Mouse (Mus musculus) liver, embryonic 13.5 days (tissue): ENCODE data around the gene Mrrf. TPM values are rescaled to one million over a fixed set of nuclear protein-coding genes. Genes with fewer than 3 reads are reported as not detected.

ENCODE experiments used
- ATAC-seq: fragments of 200-750 bp; cut with Nextera tagmentation; 2 replicates; pipeline ENCODE4 v1.8.0; 2017; ENCODE audit warnings: low read depth, mild to moderate bottlenecking, moderate number of reproducible peaks, moderate library complexity
- DNase-seq: peaks from one replicate; pipeline ENCODE4 v3.0.0; 2022
- H3K27ac ChIP-seq: fragments of 300-500 bp; sonication (generic); 2 replicates; pipeline ENCODE4 v1.5.1; 2015; ENCODE audit warnings: moderate library complexity, mild to moderate bottlenecking, inconsistent platforms
- H3K27me3 ChIP-seq: fragments of 300-500 bp; sonication (generic); 2 replicates; pipeline ENCODE4 v1.6.1; 2015; ENCODE audit warnings: mild to moderate bottlenecking, inconsistent platforms
- H3K36me3 ChIP-seq: fragments of 300-500 bp; sonication (generic); 2 replicates; pipeline ENCODE4 v1.6.1; 2015; ENCODE audit warnings: mild to moderate bottlenecking, inconsistent platforms
- H3K4me1 ChIP-seq: fragments of 300-500 bp; sonication (generic); replicated peaks from 2 replicates; pipeline ENCODE4 v1.6.1; 2015; ENCODE audit warnings: inconsistent platforms
- H3K4me2 ChIP-seq: fragments of 300-500 bp; sonication (generic); 2 replicates; pipeline ENCODE4 v1.6.1; 2015; ENCODE audit warnings: inconsistent platforms, mild to moderate bottlenecking, moderate library complexity
- H3K4me3 ChIP-seq: fragments of 300-500 bp; sonication (generic); replicated peaks from 2 replicates; pipeline ENCODE4 v1.5.1; 2015; ENCODE audit warnings: mild to moderate bottlenecking, inconsistent platforms
- H3K9ac ChIP-seq: fragments of 300-500 bp; sonication (generic); 2 replicates; pipeline ENCODE4 v1.6.1; 2015; ENCODE audit warnings: mild to moderate bottlenecking, inconsistent platforms
- H3K9me3 ChIP-seq: fragments of 300-500 bp; sonication (generic); replicated peaks from 2 replicates; pipeline ENCODE4 v1.6.1; 2016; ENCODE audit warnings: inconsistent platforms
- WGBS: fragments of 180-500 bp; shearing (Covaris S2); methylation state at CpG from one replicate; pipeline ENCODE4 v1.1.7; 2015; ENCODE audit not compliant: insufficient replicate concordance; 5-methylcytosine and 5-hydroxymethylcytosine counted together
- polyA plus RNA-seq: library from polyadenylated mRNA; unstranded; fragments of >200 nt; fragmentation: Nextera tagmentation; extraction: Ambion mirVana; gene quantifications from 2 replicates; pipeline ENCODE4 v1.2.1, GENCODE M21; 2015

The Mrrf gene
- polyA plus RNA-seq, 1 experiment from 2014 or later = 21.5 TPM

- H3K4me2 ChIP-seq = peak overlapping the region; percentile 12
- no peaks in the 10 kb centered on the region for H3K9me3 ChIP-seq
- H3K27me3 ChIP-seq = peaks cover 14% of the 10 kb centered on the region
- H3K36me3 ChIP-seq = no peaks in the 10 kb centered on the region
- DNase-seq (no peak), ATAC-seq (peak; percentile 20; the same call in 1 of the 2 replicates)
- no peak overlapping the region for H3K9ac ChIP-seq
- peaks cover 20% of the 10 kb centered on the region for H3K4me1 ChIP-seq
- H3K27ac ChIP-seq = peak overlapping the region; percentile 65
- WGBS = 28% methylated on average over 4 of the region's 4 CpGs
- H3K4me3 ChIP-seq = no peak overlapping the region
These were observed 80.9 kb downstream of the Mrrf start for GRCm38 (mm10) chr2:36216953-36217573.

GRCm38 (mm10) chr2:36217692-36218233 lies 81.6 kb downstream of the Mrrf start:
- DNase-seq (no peak), ATAC-seq (no peak)
- H3K9ac ChIP-seq = no peak overlapping the region
- no peak overlapping the region for H3K4me3 ChIP-seq
- peaks cover 20% of the 10 kb centered on the region for H3K4me1 ChIP-seq
- 21% methylated on average over 5 of the region's 5 CpGs for WGBS
- peaks cover 7% of the 10 kb centered on the region for H3K27me3 ChIP-seq
- H3K4me2 ChIP-seq = peak overlapping the region; percentile 12; the same call in 1 of the 2 replicates
- H3K27ac ChIP-seq = peak overlapping the region; percentile 65
- no peaks in the 10 kb centered on the region for H3K9me3 ChIP-seq
- no peaks in the 10 kb centered on the region for H3K36me3 ChIP-seq

DNA sequence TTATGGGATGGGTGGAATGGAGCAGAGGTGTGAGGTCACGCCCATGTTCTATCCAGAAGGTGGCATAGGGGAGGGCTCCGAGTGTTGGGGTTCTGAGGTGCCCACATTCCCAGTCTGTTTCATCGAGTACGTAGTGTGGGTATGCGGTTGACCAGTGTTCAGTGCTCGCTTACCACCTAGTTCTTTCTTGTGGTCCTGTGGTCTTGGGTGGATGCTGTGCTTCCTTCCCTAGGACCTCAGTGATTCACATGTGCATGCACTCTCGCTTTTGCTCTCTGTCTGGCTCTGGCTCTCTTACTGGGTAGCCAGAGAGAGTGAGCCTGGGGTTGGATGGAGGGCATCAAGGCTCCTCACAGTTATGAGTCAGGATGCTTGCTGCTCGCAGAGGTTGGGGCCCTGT lies 83.9 kb downstream of the Mrrf start:
- Histone ChIP-seq H3K4me3 (no peak overlapping the region), H3K9me3 (no peaks in the 10 kb centered on the region), H3K36me3 (no peaks in the 10 kb centered on the region), H3K4me1 (peaks cover 8% of the 10 kb centered on the region), H3K4me2 (no peak overlapping the region), H3K27me3 (no peaks in the 10 kb centered on the region), H3K27ac (no peak overlapping the region), H3K9ac (no peak overlapping the region)
- DNase-seq (no peak), ATAC-seq (no peak)
- 66% methylated on average over 8 of the region's 8 CpGs for WGBS

DNA sequence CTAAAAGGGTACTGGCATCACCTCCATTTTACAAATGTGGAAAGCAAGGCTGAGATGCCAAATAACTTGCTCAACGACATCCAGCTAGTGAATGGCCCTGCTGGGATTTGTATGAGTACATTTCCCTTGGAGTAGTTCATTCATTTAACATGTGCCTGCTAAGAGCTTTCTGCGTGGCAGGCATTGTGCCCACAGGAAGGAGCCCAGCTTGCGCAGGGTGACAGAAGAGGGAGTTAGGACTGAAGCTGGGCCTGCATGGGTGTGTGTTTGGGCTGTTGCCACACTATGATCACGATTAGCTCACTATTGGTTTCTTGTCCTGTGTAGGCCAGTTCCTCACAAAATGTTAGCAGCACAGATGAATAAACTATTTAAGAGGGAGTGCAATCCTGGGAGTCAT lies 84.7 kb downstream of the Mrrf start:
- Histone ChIP-seq H3K4me2 (no peak overlapping the region), H3K9me3 (no peaks in the 10 kb centered on the region), H3K27ac (no peak overlapping the region), H3K4me1 (peaks cover 6% of the 10 kb centered on the region), H3K9ac (no peak overlapping the region), H3K4me3 (no peak overlapping the region), H3K27me3 (no peaks in the 10 kb centered on the region), H3K36me3 (no peaks in the 10 kb centered on the region)
- no peak for ATAC-seq
- DNase-seq = no peak
- 64% methylated on average over 4 of the region's 4 CpGs for WGBS

GRCm38 (mm10) chr2:36222168-36222848 lies 86.1 kb downstream of the Mrrf start:
- Histone ChIP-seq H3K36me3 (no peaks in the 10 kb centered on the region), H3K9ac (no peak overlapping the region), H3K27ac (no peak overlapping the region), H3K27me3 (no peaks in the 10 kb centered on the region), H3K4me3 (no peak overlapping the region), H3K4me1 (no peaks in the 10 kb centered on the region; the same call in 1 of the 2 replicates), H3K9me3 (no peaks in the 10 kb centered on the region), H3K4me2 (no peak overlapping the region)
- DNase-seq (no peak), ATAC-seq (no peak)
- WGBS = 49% methylated on average over 7 of the region's 7 CpGs

GRCm38 (mm10) chr2:36223436-36223835 lies 87.2 kb downstream of the Mrrf start:
- H3K36me3 ChIP-seq = no peaks in the 10 kb centered on the region

GRCm38 (mm10) chr2:36224153-36224552 lies 88.0 kb downstream of the Mrrf start:
- Histone ChIP-seq H3K4me1 (no peaks in the 10 kb centered on the region; the same call in 1 of the 2 replicates), H3K27me3 (peaks cover 3% of the 10 kb centered on the region; the same call in 1 of the 2 replicates), H3K4me3 (no peak overlapping the region), H3K27ac (no peak overlapping the region), H3K9ac (no peak overlapping the region), H3K36me3 (no peaks in the 10 kb centered on the region), H3K9me3 (no peaks in the 10 kb centered on the region), H3K4me2 (no peak overlapping the region)
- DNase-seq (no peak), ATAC-seq (no peak)
- WGBS = 74% methylated on average over 7 of the region's 7 CpGs

More at GRCm38 (mm10) chr2:36223436-36223835, 87.2 kb downstream of the Mrrf start:
- H3K4me3 ChIP-seq = no peak overlapping the region
- H3K4me1 ChIP-seq = no peaks in the 10 kb centered on the region; the same call in 1 of the 2 replicates
- H3K4me2 ChIP-seq = no peak overlapping the region
- no peak overlapping the region for H3K27ac ChIP-seq
- DNase-seq (no peak), ATAC-seq (no peak)
- no peaks in the 10 kb centered on the region for H3K9me3 ChIP-seq
- no peak overlapping the region for H3K9ac ChIP-seq
- H3K27me3 ChIP-seq = no peaks in the 10 kb centered on the region

- DNase-seq (no peak), ATAC-seq (no peak)
- H3K27me3 ChIP-seq = peaks cover 5% of the 10 kb centered on the region; the same call in 1 of the 2 replicates
- H3K36me3 ChIP-seq = no peaks in the 10 kb centered on the region
- no peak overlapping the region for H3K4me3 ChIP-seq
- H3K4me1 ChIP-seq = no peaks in the 10 kb centered on the region; the same call in 1 of the 2 replicates
- no peaks in the 10 kb centered on the region for H3K9me3 ChIP-seq
- no peak overlapping the region for H3K9ac ChIP-seq
- H3K27ac ChIP-seq = no peak overlapping the region
- H3K4me2 ChIP-seq = no peak overlapping the region
- WGBS = 25% methylated on average over 2 of the region's 2 CpGs
These were observed 88.4 kb downstream of the Mrrf start for GRCm38 (mm10) chr2:36224599-36224998.

DNA sequence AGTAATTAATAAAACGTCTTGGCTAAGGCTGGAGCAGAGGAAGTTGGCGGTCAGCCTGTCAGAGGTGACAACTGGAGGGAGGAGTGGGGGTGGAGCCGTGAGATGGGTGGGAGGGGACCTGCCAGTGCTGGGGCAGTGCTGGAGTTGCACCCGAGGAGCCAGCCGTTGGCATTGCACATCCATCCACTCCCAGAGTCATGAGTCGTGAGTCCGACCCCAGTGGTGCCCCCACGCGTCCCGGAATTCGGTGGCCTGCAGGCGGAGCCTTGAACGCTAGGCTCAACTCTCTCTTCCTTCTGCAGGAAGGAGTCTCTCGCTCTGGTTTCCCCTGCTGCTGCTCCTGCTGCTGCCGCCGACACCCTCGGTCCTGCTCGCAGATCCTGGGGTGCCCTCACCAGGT lies 94.2 kb downstream of the Mrrf start, which contains the start of gene Ptgs1:
TSS of gene Ptgs1 (plus strand) at position 61 of the 400 bp plus-strand sequence.
- under 1% methylated on average over 18 of the region's 18 CpGs for WGBS
- Histone ChIP-seq H3K4me3 (peak within 1 kb of the TSS; percentile 55), H3K27ac (peak within 1 kb of the TSS; percentile 58; the same call in 1 of the 2 replicates), H3K36me3 (no peaks in the 10 kb centered on the region), H3K4me2 (peak within 1 kb of the TSS; percentile 67), H3K4me1 (peaks cover 30% of the 10 kb centered on the region), H3K9ac (peak within 1 kb of the TSS; percentile 46), H3K9me3 (no peaks in the 10 kb centered on the region), H3K27me3 (peaks cover 25% of the 10 kb centered on the region)
- ATAC-seq (peak; percentile 71), DNase-seq (peak; percentile 22)

DNA sequence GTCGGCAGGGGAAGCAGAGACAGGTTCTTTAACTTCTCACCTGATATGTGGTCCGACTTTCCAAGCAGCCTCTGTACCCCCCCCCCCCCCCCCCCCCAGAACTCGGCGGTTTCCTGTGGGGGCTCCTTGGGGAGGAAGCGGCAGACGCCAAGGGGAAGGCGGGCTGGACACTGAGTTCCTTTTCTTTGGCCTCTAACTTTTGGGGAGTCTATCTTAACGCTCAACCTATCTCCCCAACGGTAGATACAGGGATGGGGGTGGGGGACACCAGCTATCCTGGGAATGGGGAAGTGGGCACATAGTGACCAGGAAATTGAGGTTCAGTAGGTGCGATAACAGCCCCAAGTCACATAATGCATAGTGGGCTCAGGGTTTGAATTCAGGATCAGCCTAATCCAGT lies 94.8 kb downstream of the Mrrf start:
- Histone ChIP-seq H3K27ac (peak overlapping the region; percentile 58; the same call in 1 of the 2 replicates), H3K9ac (peak overlapping the region; percentile 46)

GRCm38 (mm10) chr2:36234526-36235368 lies 98.6 kb downstream of the Mrrf start:
- Histone ChIP-seq H3K9me3 (no peaks in the 10 kb centered on the region), H3K9ac (no peak overlapping the region), H3K4me3 (no peak overlapping the region), H3K4me1 (peaks cover 46% of the 10 kb centered on the region), H3K27me3 (peaks cover 19% of the 10 kb centered on the region), H3K36me3 (no peaks in the 10 kb centered on the region), H3K4me2 (no peak overlapping the region), H3K27ac (no peak overlapping the region; the same call in none of the 2 replicates)
- ATAC-seq (no peak), DNase-seq (no peak)
- WGBS = 32% methylated on average over 7 of the region's 7 CpGs

More for the DNA sequence above, 94.8 kb downstream of the Mrrf start:
- H3K36me3 ChIP-seq = no peaks in the 10 kb centered on the region
- WGBS = 4% methylated on average over 10 of the region's 10 CpGs
- peak overlapping the region; percentile 67 for H3K4me2 ChIP-seq
- DNase-seq = no peak
- no peaks in the 10 kb centered on the region for H3K9me3 ChIP-seq
- 0 out of 2 replicates have a peak, but pooled peaks have one; percentile 3 for ATAC-seq
- peaks cover 25% of the 10 kb centered on the region for H3K27me3 ChIP-seq
- peak overlapping the region; percentile 55 for H3K4me3 ChIP-seq
- peaks cover 36% of the 10 kb centered on the region for H3K4me1 ChIP-seq
